In the genomic region with DNA sequence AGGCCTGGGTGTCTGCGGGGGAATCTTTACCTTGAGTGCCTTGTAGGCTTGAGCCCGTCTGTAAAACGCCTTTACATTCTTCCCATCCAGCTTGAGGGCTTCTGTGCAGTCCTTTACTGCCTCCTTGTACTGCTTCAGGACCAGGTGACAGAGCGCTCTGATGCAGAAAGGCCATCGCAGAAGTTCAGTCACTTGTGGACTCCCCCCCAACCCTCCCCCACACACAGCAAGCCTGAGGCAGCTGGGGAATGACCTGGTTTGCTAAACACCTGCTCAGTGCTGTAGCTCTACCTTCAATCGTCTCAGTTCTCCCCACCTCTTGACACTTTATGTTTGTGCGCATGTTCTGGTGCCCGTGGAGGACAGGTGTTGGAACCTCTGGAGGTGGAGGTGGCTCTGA, we compare ENCODE assay signal across 13 mouse cellular contexts. TPM values are rescaled to one million over a fixed set of nuclear protein-coding genes. Genes with fewer than 3 reads are reported as not detected.
"Had no signal": no experiment of that assay in that cellular context is flagged by ENCODE, and none has a peak within 500 bp of the region (broad histone marks: within the 10 kb centered on the region; RNA-seq: fewer than 3 reads in every experiment).

No protein-coding gene starts in this region.

- DNase-seq: kidney, adult 8-10 months; kidney, postnatal 36 days; layer of hippocampus, adult 9-11 months; layer of hippocampus, postnatal 36 days; liver; lung, adult 18-20 months; right cerebral cortex, postnatal 14 days had no signal

- H3K27me3 ChIP-seq: limb, embryonic 12.5 days; midbrain, embryonic 12.5 days; stomach, embryonic 15.5 days had no signal

- H3K9me3 ChIP-seq: limb, embryonic 12.5 days; midbrain, embryonic 12.5 days; stomach, embryonic 15.5 days had no signal

- ATAC-seq: midbrain, embryonic 16.5 days had no signal

- H3K4me1 ChIP-seq: limb, embryonic 12.5 days; midbrain, embryonic 12.5 days; stomach, embryonic 15.5 days had no signal

- H3K4me3 ChIP-seq: limb, embryonic 12.5 days; midbrain, embryonic 12.5 days; stomach, embryonic 15.5 days had no signal

- H3K9ac ChIP-seq: limb, embryonic 12.5 days; liver, embryonic 14.5 days; midbrain, embryonic 12.5 days; stomach, embryonic 15.5 days had no signal

- H3K4me2 ChIP-seq: limb, embryonic 12.5 days; midbrain, embryonic 12.5 days; stomach, embryonic 15.5 days had no signal

- H3K27ac ChIP-seq: limb, embryonic 12.5 days; liver, embryonic 14.5 days; midbrain, embryonic 12.5 days; stomach, embryonic 15.5 days had no signal

RNA-seq across cellular contexts. Expression of a gene that starts 29.4 kb away (rescaled TPM):
- total RNA-seq: megakaryocyte-erythroid progenitor cell, adult 5-6 weeks had no signal
